Comparison of ENCODE assay signal across 19 mouse cellular contexts in the genomic region with DNA sequence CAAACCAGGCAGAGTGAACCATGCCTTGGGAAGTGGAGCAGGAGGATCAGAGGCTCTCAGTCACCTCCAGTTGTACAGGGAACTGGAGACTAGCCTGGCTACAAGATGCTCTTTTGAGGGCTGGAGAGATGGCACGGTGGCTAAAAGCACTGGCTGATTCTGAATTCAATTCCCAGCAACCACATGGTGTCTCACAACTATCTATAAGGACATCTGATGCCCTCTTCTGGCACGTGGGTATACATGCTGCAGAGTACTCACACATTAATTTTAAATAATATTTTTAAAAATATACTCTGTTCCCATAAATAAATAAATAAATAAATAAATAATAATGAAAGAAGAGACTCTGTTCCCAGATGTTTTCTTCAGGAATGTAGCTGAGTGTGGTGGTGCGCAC. TPM values are rescaled to one million over a fixed set of nuclear protein-coding genes. Genes with fewer than 3 reads are reported as not detected.
DNase-seq lines count a peak whose midpoint lies in the region; ATAC-seq and TF ChIP-seq lines count a peak whose summit lies in the region.
"Had no signal": no experiment of that assay in that cellular context is flagged by ENCODE, and none has a peak within 500 bp of the region (broad histone marks: within the 10 kb centered on the region; RNA-seq: fewer than 3 reads in every experiment).

No protein-coding gene starts in this region.

- no peak for TF ChIP-seq EP300 in lung, postnatal 0 days (IDR thresholded peaks at IDR 0.05)

- H3K27me3 ChIP-seq in hindbrain, postnatal 0 days (ENCODE audit: insufficient read depth, low read length): no peaks in the 10 kb centered on the region
- no peaks in the 10 kb centered on the region for H3K27me3 ChIP-seq in hindbrain, embryonic 12.5 days
- no peaks in the 10 kb centered on the region for H3K27me3 ChIP-seq in lung, postnatal 0 days (replicated peaks; ENCODE audit: insufficient read depth, low read length)
- H3K27me3 ChIP-seq: embryonic facial prominence, embryonic 15.5 days; forebrain, embryonic 13.5 days; limb, embryonic 12.5 days; midbrain, embryonic 13.5 days had no signal

- WGBS in hindbrain, postnatal 0 days: 40% methylated on average over 3 of the region's 3 CpGs
- WGBS in hindbrain, embryonic 12.5 days: 44% methylated on average over 3 of the region's 3 CpGs
- 52% methylated on average over 3 of the region's 3 CpGs for WGBS in lung, postnatal 0 days

- no peak overlapping the region for H3K4me2 ChIP-seq in hindbrain, postnatal 0 days (ENCODE audit: low read depth, low read length)
- H3K4me2 ChIP-seq in hindbrain, embryonic 12.5 days (replicated peaks): no peak overlapping the region
- no peak overlapping the region for H3K4me2 ChIP-seq in lung, postnatal 0 days (replicated peaks; ENCODE audit: low read depth, low read length)
- H3K4me2 ChIP-seq: embryonic facial prominence, embryonic 15.5 days; forebrain, embryonic 13.5 days; limb, embryonic 12.5 days; midbrain, embryonic 13.5 days had no signal

- H3K4me3 ChIP-seq in hindbrain, postnatal 0 days (ENCODE audit: low read length): no peak overlapping the region
- no peak overlapping the region for H3K4me3 ChIP-seq in hindbrain, embryonic 12.5 days
- H3K4me3 ChIP-seq in lung, postnatal 0 days (ENCODE audit: low read depth, low read length): no peak overlapping the region
- H3K4me3 ChIP-seq: embryonic facial prominence, embryonic 15.5 days; forebrain, embryonic 13.5 days; limb, embryonic 12.5 days; midbrain, embryonic 13.5 days had no signal

- no peak for ATAC-seq in hindbrain, postnatal 0 days
- no peak for ATAC-seq in hindbrain, embryonic 12.5 days (ENCODE audit: low FRiP score)
- ATAC-seq in lung, postnatal 0 days: no peak
- ATAC-seq: forebrain, embryonic 13.5 days; intestine, embryonic 16.5 days; midbrain, embryonic 13.5 days had no signal

- H3K9me3 ChIP-seq in hindbrain, postnatal 0 days (ENCODE audit: low read length): no peaks in the 10 kb centered on the region
- H3K9me3 ChIP-seq in hindbrain, embryonic 12.5 days (replicated peaks): no peaks in the 10 kb centered on the region
- H3K9me3 ChIP-seq in lung, postnatal 0 days (ENCODE audit: low read length): no peaks in the 10 kb centered on the region
- H3K9me3 ChIP-seq: embryonic facial prominence, embryonic 15.5 days; forebrain, embryonic 13.5 days; limb, embryonic 12.5 days; midbrain, embryonic 13.5 days had no signal

- H3K36me3 ChIP-seq in hindbrain, postnatal 0 days (ENCODE audit: insufficient read depth, low read length): no peaks in the 10 kb centered on the region
- no peaks in the 10 kb centered on the region for H3K36me3 ChIP-seq in hindbrain, embryonic 12.5 days
- H3K36me3 ChIP-seq in lung, postnatal 0 days (ENCODE audit: insufficient read depth, low read length): no peaks in the 10 kb centered on the region
- H3K36me3 ChIP-seq: embryonic facial prominence, embryonic 15.5 days; limb, embryonic 12.5 days; midbrain, embryonic 13.5 days had no signal

- DNase-seq in hindbrain, postnatal 0 days (ENCODE audit: low spot score): peak; percentile 48
- DNase-seq in lung, postnatal 0 days (ENCODE audit: low spot score): no peak
- DNase-seq in lung, adult 18-20 months: no peak
- DNase-seq in ES-CJ7 (ENCODE audit: low read depth, low spot score): peak; percentile 15
- DNase-seq in embryo, embryonic 11 days: peak; percentile 31
- no peak for DNase-seq in adrenal gland, postnatal 14 days
- DNase-seq in cerebellum, adult 11-12 months: no peak
- DNase-seq: adrenal gland, adult 2 months; cerebellum, postnatal 36 days; heart, adult 11 months; kidney, postnatal 14 days; right cerebral cortex, postnatal 4 days; thymus, adult 2 months had no signal

- no peak overlapping the region for H3K9ac ChIP-seq in hindbrain, postnatal 0 days (replicated peaks; ENCODE audit: low read length)
- no peak overlapping the region for H3K9ac ChIP-seq in hindbrain, embryonic 12.5 days
- no peak overlapping the region for H3K9ac ChIP-seq in lung, postnatal 0 days (replicated peaks; ENCODE audit: low read depth)
- H3K9ac ChIP-seq: embryonic facial prominence, embryonic 15.5 days; forebrain, embryonic 13.5 days; limb, embryonic 12.5 days; midbrain, embryonic 13.5 days had no signal

- TF ChIP-seq CTCF in hindbrain, postnatal 0 days (IDR thresholded peaks at IDR 0.05; ENCODE audit: low read depth): peak; percentile 40
- TF ChIP-seq CTCF in lung, postnatal 0 days (IDR thresholded peaks at IDR 0.05): peak; percentile 35

- no peaks in the 10 kb centered on the region for H3K4me1 ChIP-seq in hindbrain, postnatal 0 days (ENCODE audit: insufficient read depth, low read length)
- no peaks in the 10 kb centered on the region for H3K4me1 ChIP-seq in hindbrain, embryonic 12.5 days
- no peaks in the 10 kb centered on the region for H3K4me1 ChIP-seq in lung, postnatal 0 days (ENCODE audit: insufficient read depth, low read depth, low read length)
- H3K4me1 ChIP-seq: embryonic facial prominence, embryonic 15.5 days; forebrain, embryonic 13.5 days; midbrain, embryonic 13.5 days had no signal

- no peak overlapping the region for H3K27ac ChIP-seq in hindbrain, postnatal 0 days
- H3K27ac ChIP-seq in hindbrain, embryonic 12.5 days: no peak overlapping the region
- H3K27ac ChIP-seq in lung, postnatal 0 days (ENCODE audit: low read length): no peak overlapping the region
- H3K27ac ChIP-seq: embryonic facial prominence, embryonic 15.5 days; forebrain, embryonic 13.5 days; limb, embryonic 12.5 days; midbrain, embryonic 13.5 days had no signal

RNA-seq across cellular contexts. Expression of a gene that starts 25.9 kb away (rescaled TPM):
- total RNA-seq in hindbrain, postnatal 0 days (2014; rRNA removed): 48.2 and 49.3 TPM in 2 replicates
- polyA plus RNA-seq in hindbrain, postnatal 0 days (2015; fragmentation: Nextera tagmentation; extraction: Ambion mirVana): 32.5 and 36.0 TPM in 2 replicates
- polyA plus RNA-seq in hindbrain, embryonic 12.5 days (2016; fragmentation: Nextera tagmentation; extraction: Ambion mirVana): 41.7 and 43.3 TPM in 2 replicates
- 20.5 and 22.4 TPM in 2 replicates for polyA plus RNA-seq in lung, postnatal 0 days (2015; fragmentation: Nextera tagmentation; extraction: Ambion mirVana)
- 19.5 and 21.7 TPM in 2 replicates for total RNA-seq in adrenal gland, postnatal 14 days (2021)

RNA-seq across cellular contexts. Expression of a gene that starts 33.8 kb away (rescaled TPM):
- total RNA-seq in hindbrain, postnatal 0 days (2014; rRNA removed): 88.5 and 106 TPM in 2 replicates
- polyA plus RNA-seq in hindbrain, postnatal 0 days (2015; fragmentation: Nextera tagmentation; extraction: Ambion mirVana): 82.9 and 84.4 TPM in 2 replicates
- polyA plus RNA-seq in hindbrain, embryonic 12.5 days (2016; fragmentation: Nextera tagmentation; extraction: Ambion mirVana): 96.5 and 96.6 TPM in 2 replicates
- polyA plus RNA-seq in lung, postnatal 0 days (2015; fragmentation: Nextera tagmentation; extraction: Ambion mirVana): 37.5 and 38.3 TPM in 2 replicates
- total RNA-seq in adrenal gland, postnatal 14 days (2021): 46.0 and 50.1 TPM in 2 replicates

RNA-seq across cellular contexts. Expression of a gene that starts 42.4 kb away (rescaled TPM):
- 82.0 and 98.9 TPM in 2 replicates for total RNA-seq in hindbrain, postnatal 0 days (2014; rRNA removed)
- 90.1 and 95.8 TPM in 2 replicates for polyA plus RNA-seq in hindbrain, postnatal 0 days (2015; fragmentation: Nextera tagmentation; extraction: Ambion mirVana)
- 171 and 195 TPM in 2 replicates for polyA plus RNA-seq in hindbrain, embryonic 12.5 days (2016; fragmentation: Nextera tagmentation; extraction: Ambion mirVana)
- polyA plus RNA-seq in lung, postnatal 0 days (2015; fragmentation: Nextera tagmentation; extraction: Ambion mirVana): 0.30 and 0.33 TPM in 2 replicates
- total RNA-seq in adrenal gland, postnatal 14 days (2021): 0.44 and 1.1 TPM in 2 replicates

RNA-seq across cellular contexts. Expression of a gene that starts 55.4 kb away (rescaled TPM):
- 9.0 and 11.1 TPM in 2 replicates for total RNA-seq in hindbrain, postnatal 0 days (2014; rRNA removed)
- polyA plus RNA-seq in hindbrain, postnatal 0 days (2015; fragmentation: Nextera tagmentation; extraction: Ambion mirVana): 2.8 and 2.9 TPM in 2 replicates
- 0.40 and 0.43 TPM in 2 replicates for polyA plus RNA-seq in hindbrain, embryonic 12.5 days (2016; fragmentation: Nextera tagmentation; extraction: Ambion mirVana)
- 0.05 and 0.06 TPM in 2 replicates for polyA plus RNA-seq in lung, postnatal 0 days (2015; fragmentation: Nextera tagmentation; extraction: Ambion mirVana)
- 0.08 TPM in 1 of 2 replicates, not detected in the other for total RNA-seq in adrenal gland, postnatal 14 days (2021)
- total RNA-seq: adrenal gland, adult 2 months had no signal
- polyA plus RNA-seq: adrenal gland, adult 2 months had no signal

Comparison
In these comparisons a context has a peak if more than half of its experiments do, and no peak if none do; other contexts are left out.
1. DNase-seq: peak in hindbrain, postnatal 0 days (single experiment), ES-CJ7 (single experiment) and embryo, embryonic 11 days (single experiment); none in lung, postnatal 0 days (single experiment), lung, adult 18-20 months (0 of 2), adrenal gland, postnatal 14 days (single experiment) and cerebellum, adult 11-12 months (single experiment).
2. RNA of a gene that starts 42.4 kb away (polyA plus RNA-seq): 171 to 195 TPM in hindbrain, embryonic 12.5 days and 90.1 to 95.8 TPM in hindbrain, postnatal 0 days; 0.30 to 0.33 TPM in lung, postnatal 0 days; every median in the first group is over 10 times any median in the second.